Mouse (Mus musculus) T-helper 2 cell (primary cell): ENCODE measurements around the gene Furin.

Experiments
- in situ Hi-C: fragments of 300-600 bp; cut with MboI, MseI; formaldehyde crosslinking; loops from one replicate; pipeline ENCODE4 v1.15.1; 2025; ENCODE audit warnings: high pct_unique_total_duplicates

Gene Furin

GRCm38 (mm10) chr7:80374733-80375132 is 30.5 kb downstream of the Furin start:
- in situ Hi-C loops: loop anchor here (5.0 kb wide), 1 partner anchor 47 kb away; no protein-coding TSS in a partner anchor

- in situ Hi-C loops: no loop called here
These were observed 31.0 kb downstream of the Furin start for GRCm38 (mm10) chr7:80374280-80374679.

GRCm38 (mm10) chr7:80373850-80374249 is 31.4 kb downstream of the Furin start:
- in situ Hi-C loops: no loop called here

- in situ Hi-C loops: no loop called here
These were observed 31.9 kb downstream of the Furin start for GRCm38 (mm10) chr7:80373352-80373751.

- in situ Hi-C loops: no loop called here
These were observed 32.6 kb downstream of the Furin start for GRCm38 (mm10) chr7:80372667-80373066.

- in situ Hi-C loops: no loop called here
These were observed 33.1 kb downstream of the Furin start for GRCm38 (mm10) chr7:80372166-80372565.

GRCm38 (mm10) chr7:80371041-80371751 is 34.0 kb downstream of the Furin start, which contains the start of gene Man2a2:
Man2a2 (minus strand) TSS chr7:80371375.
- in situ Hi-C loops: no loop called here

- in situ Hi-C loops: no loop called here
These were observed 34.6 kb downstream of the Furin start for GRCm38 (mm10) chr7:80370649-80371040.

- in situ Hi-C loops: no loop called here
These were observed 35.2 kb downstream of the Furin start for GRCm38 (mm10) chr7:80369967-80370431.

GRCm38 (mm10) chr7:80369461-80369860 is 35.8 kb downstream of the Furin start:
- in situ Hi-C loops: no loop called here

GRCm38 (mm10) chr7:80368635-80369421 is 36.4 kb downstream of the Furin start:
- in situ Hi-C loops: no loop called here

- in situ Hi-C loops: no loop called here
These were observed 37.2 kb downstream of the Furin start for GRCm38 (mm10) chr7:80368009-80368408.

GRCm38 (mm10) chr7:80367232-80367631 is 38.0 kb downstream of the Furin start:
- in situ Hi-C loops: no loop called here

- in situ Hi-C loops: no loop called here
These were observed 39.5 kb downstream of the Furin start for GRCm38 (mm10) chr7:80365759-80366158.

- in situ Hi-C loops: no loop called here
These were observed 44.8 kb downstream of the Furin start for GRCm38 (mm10) chr7:80360435-80360834.

GRCm38 (mm10) chr7:80358039-80358438 is 47.2 kb downstream of the Furin start:
- in situ Hi-C loops: no loop called here

- in situ Hi-C loops: no loop called here
These were observed 48.1 kb downstream of the Furin start for GRCm38 (mm10) chr7:80357156-80357555.

GRCm38 (mm10) chr7:80356351-80356750 is 48.9 kb downstream of the Furin start:
- in situ Hi-C loops: no loop called here

- in situ Hi-C loops: no loop called here
These were observed 52.3 kb downstream of the Furin start for GRCm38 (mm10) chr7:80352920-80353319.

GRCm38 (mm10) chr7:80350808-80351207 is 54.4 kb downstream of the Furin start:
- in situ Hi-C loops: no loop called here

- in situ Hi-C loops: no loop called here
These were observed 57.3 kb downstream of the Furin start for GRCm38 (mm10) chr7:80347670-80348586.

GRCm38 (mm10) chr7:80346830-80347229 is 58.4 kb downstream of the Furin start:
- in situ Hi-C loops: no loop called here
